Mouse (Mus musculus) cortical plate, adult 2 months (tissue): ENCODE results near the gene Vps33b. TPM values are rescaled to one million over a fixed set of nuclear protein-coding genes. Genes with fewer than 3 reads are reported as not detected.
A peak's percentile ranks its signal among the peaks of the same experiment; 100 is the strongest.

Experiments used
- H3K27ac ChIP-seq: fragments of 200-500 bp; 2 replicates; pipeline ENCODE4 v1.5.1; 2012; ENCODE audit warnings: low read length, control low read depth, inconsistent platforms; ENCODE audit not compliant: insufficient read depth
- H3K4me1 ChIP-seq: fragments of 200-500 bp; 2 replicates; pipeline ENCODE4 v1.6.1; 2011; ENCODE audit warnings: low read length; ENCODE audit not compliant: control insufficient read depth, insufficient read depth
- H3K4me3 ChIP-seq: fragments of 200-500 bp; 2 replicates; pipeline ENCODE4 v1.5.1; 2011; ENCODE audit warnings: mild to moderate bottlenecking, low read length, control low read depth; ENCODE audit not compliant: insufficient read depth
- CTCF ChIP-seq: fragments of 200-500 bp; IDR thresholded peaks from 2 replicates; pipeline ENCODE4 v1.5.1; 2011; ENCODE audit warnings: mild to moderate bottlenecking, control low read depth, low read length; ENCODE audit not compliant: insufficient read depth; ENCODE audit errors: extremely low read depth
- POLR2A ChIP-seq: fragments of 200-500 bp; IDR thresholded peaks from 2 replicates; pipeline ENCODE4 v1.6.1; 2011; ENCODE audit warnings: mild to moderate bottlenecking, low read length, control low read depth; ENCODE audit not compliant: insufficient read depth; ENCODE audit errors: extremely low read depth
- polyA plus RNA-seq: library from polyadenylated mRNA; depleted of rRNA; stranded (reverse); fragments of >200 nt; gene quantifications from 2 replicates; pipeline ENCODE4 v1.2.3, GENCODE M21; 2012; rRNA removed

Gene Vps33b
- polyA plus RNA-seq, 1 experiment: 23.2 TPM

GRCm38 (mm10) chr7:80326076-80326475 is 56.6 kb downstream of the Vps33b start:
- Histone ChIP-seq H3K4me1 (no peaks in the 10 kb centered on the region), H3K4me3 (no peak overlapping the region), H3K27ac (no peak overlapping the region)
- TF ChIP-seq POLR2A (no peak), CTCF (no peak)

DNA sequence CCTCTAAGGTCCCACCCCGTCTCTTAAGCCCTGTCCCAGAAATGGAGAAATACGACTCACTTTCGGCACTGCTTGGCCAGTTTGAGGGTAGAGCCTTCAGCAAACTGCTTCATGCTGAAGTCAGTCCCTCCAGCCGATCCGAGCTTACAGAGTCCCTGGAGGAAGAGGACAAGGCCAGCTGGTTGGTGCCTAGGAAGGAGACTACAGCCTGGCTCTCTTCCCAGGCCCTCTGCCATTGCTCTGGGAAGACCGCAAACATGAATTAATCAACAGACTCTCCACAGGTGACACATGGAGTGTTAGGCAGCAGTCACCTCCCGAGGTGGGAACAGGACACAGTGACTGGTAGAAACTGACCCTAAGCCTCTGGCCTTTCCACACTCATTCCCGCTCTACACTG is 60.8 kb downstream of the Vps33b start:
- TF ChIP-seq POLR2A (no peak), CTCF (no peak)
- no peak overlapping the region for H3K4me3 ChIP-seq

GRCm38 (mm10) chr7:80331433-80331832 is 62.0 kb downstream of the Vps33b start:
- TF ChIP-seq CTCF (no peak), POLR2A (no peak)
- Histone ChIP-seq H3K4me1 (no peaks in the 10 kb centered on the region; the same call in 1 of the 2 replicates), H3K4me3 (no peak overlapping the region), H3K27ac (no peak overlapping the region)

More for the DNA sequence above, 60.8 kb downstream of the Vps33b start:
- Histone ChIP-seq H3K27ac (no peak overlapping the region), H3K4me1 (no peaks in the 10 kb centered on the region)

DNA sequence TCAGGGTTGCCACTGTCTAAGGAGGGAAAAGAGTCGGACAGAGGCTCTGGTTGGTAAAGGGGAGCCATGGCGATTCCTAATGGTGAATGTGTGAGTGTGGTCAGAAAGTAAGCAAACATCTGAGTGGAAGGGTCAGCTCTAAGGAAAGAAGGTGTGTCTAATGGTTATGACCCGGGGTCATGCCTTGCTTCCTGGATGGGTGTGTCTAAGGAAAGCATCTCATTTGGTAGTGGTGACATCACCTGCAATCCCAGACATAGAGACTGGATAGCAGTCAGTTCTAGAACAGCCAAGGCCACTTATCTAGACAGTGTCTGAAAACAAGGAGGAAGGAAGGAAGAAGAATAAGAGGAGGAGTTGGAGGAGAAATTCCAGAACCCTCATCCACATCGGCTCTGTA is 65.4 kb downstream of the Vps33b start:
- no peak overlapping the region for H3K4me3 ChIP-seq

DNA sequence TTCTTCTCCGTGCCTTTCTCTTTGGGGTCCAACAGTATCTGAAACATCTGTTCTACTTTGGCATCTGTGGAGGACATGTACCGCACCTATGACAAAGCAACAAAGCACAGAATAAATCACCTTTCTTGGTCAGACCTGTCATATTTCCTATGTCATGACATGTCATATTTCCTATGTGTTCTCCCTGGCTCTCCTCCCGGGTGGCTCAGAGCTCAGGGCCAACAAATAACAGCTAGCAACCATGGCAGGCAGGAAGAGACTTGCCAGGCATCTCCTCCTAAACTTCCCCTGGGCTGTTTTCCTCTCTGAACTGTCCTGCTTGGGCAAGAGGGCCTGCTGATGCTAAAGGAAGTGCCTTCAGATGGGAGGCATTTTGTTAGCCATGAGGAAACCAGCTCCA is 67.5 kb downstream of the Vps33b start:
- H3K4me3 ChIP-seq: no peak overlapping the region
- no peak overlapping the region for H3K27ac ChIP-seq
- H3K4me1 ChIP-seq: no peaks in the 10 kb centered on the region; the same call in 1 of the 2 replicates
- no peak for TF ChIP-seq CTCF
- TF ChIP-seq POLR2A: no peak

More for the DNA sequence above, 65.4 kb downstream of the Vps33b start:
- Histone ChIP-seq H3K4me1 (no peaks in the 10 kb centered on the region; the same call in 1 of the 2 replicates), H3K27ac (no peak overlapping the region)
- TF ChIP-seq CTCF (no peak), POLR2A (no peak)

DNA sequence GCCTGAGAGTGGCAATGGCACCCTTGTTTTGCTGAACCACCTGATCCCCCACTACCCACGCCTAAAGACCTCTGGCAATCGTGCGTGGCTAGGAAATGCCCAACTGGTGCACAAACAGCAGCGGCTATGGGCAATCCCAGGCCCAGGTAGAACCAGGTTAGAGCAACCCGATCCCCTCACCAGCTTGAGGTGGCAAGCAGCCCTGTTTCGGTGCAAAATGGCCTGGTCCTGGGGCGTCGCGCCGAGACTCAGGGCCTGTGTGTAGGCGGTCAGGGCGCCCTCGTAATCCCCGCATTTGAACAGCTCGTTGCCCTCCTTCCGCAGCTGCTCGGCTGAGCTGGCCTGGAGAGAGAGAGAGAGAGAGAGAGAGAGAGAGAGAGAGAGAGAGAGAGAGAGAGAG is 69.9 kb downstream of the Vps33b start:
- Histone ChIP-seq H3K4me1 (no peaks in the 10 kb centered on the region; the same call in none of the 2 replicates), H3K27ac (no peak overlapping the region), H3K4me3 (peak overlapping the region; percentile 60)
- TF ChIP-seq CTCF: no peak
- TF ChIP-seq POLR2A: no peak

DNA sequence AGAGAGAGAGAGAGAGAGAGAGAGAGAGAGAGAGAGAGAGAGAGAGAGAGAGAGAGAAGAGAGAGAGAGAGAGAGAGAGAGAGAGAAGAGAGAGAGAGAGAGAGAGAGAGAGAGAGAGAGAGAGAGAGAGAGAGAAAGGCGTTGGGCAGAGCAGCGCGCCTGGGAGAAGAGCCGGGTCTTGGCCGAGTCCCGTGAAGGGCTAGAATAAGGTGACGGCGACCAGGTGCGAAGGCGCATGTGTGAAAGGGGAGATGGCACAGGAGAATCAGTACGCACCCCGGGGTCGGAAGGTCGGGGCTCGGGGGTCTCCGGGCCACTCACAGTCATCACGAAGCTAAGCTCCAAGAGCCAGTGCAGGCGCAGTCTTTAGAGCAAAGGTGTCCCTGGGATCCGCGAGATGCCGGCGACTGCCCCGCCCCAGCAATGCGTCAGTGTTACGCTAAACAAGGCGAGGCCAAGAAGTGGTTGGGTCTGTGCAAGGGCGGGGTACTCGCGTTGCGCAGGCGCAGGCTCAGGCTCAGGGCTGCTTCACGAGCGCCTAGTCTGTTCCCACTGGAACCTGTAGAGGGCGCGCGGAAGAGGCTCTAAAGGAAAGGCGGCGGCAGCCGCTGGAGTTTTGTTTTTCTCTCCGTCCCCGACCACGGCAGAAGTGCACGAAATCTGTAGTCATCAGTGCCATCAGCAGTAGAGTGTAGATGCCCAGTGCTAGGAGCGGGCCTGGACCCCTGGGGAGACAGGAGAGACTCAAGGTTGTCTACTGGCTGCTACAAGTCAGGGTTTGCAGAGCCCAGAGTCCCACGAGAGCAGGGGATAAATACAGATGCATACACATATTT is 70.6 kb downstream of the Vps33b start:
- Histone ChIP-seq H3K4me1 (no peaks in the 10 kb centered on the region; the same call in none of the 2 replicates), H3K27ac (no peak overlapping the region; the same call in 1 of the 2 replicates), H3K4me3 (peak overlapping the region; percentile 60)
- peak; percentile 62 for TF ChIP-seq CTCF
- TF ChIP-seq POLR2A: peak; percentile 97

- Histone ChIP-seq H3K4me1 (no peaks in the 10 kb centered on the region; the same call in none of the 2 replicates), H3K27ac (no peak within 1 kb of the TSS; the same call in 1 of the 2 replicates), H3K4me3 (peak within 1 kb of the TSS; percentile 60)
- TF ChIP-seq POLR2A (no peak), CTCF (peak; percentile 61)
Measured at GRCm38 (mm10) chr7:80340793-80341192, 71.3 kb downstream of the Vps33b start, which contains the start of gene Unc45a. TSS of gene Unc45a (minus strand) at chr7:80341005.

Other genes starting within 250 kb of the Vps33b start
- 18.0 and 18.5 TPM in 2 replicates for gene Zfp710, start 244.8 kb upstream of the Vps33b start, polyA plus RNA-seq
- gene Idh2, start 154.3 kb upstream of the Vps33b start, polyA plus RNA-seq: 92.7 and 95.0 TPM in 2 replicates
- 11.6 and 12.5 TPM in 2 replicates for gene Sema4b, start 82.8 kb upstream of the Vps33b start, polyA plus RNA-seq
- gene Cib1, start 36.8 kb upstream of the Vps33b start, polyA plus RNA-seq: 31.9 and 35.9 TPM in 2 replicates
- gene Gdpgp1, start 36.8 kb upstream of the Vps33b start, polyA plus RNA-seq: 3.4 and 3.7 TPM in 2 replicates
- 0.98 and 1.5 TPM in 2 replicates for gene Ttll13, start 23.3 kb upstream of the Vps33b start, polyA plus RNA-seq
- 55.6 and 56.0 TPM in 2 replicates for gene Ngrn, start 8.4 kb upstream of the Vps33b start, polyA plus RNA-seq
- 0.98 and 3.0 TPM in 2 replicates for gene Prc1, start 24.8 kb downstream of the Vps33b start, polyA plus RNA-seq
- gene Rccd1, start 54.8 kb downstream of the Vps33b start, polyA plus RNA-seq: 17.4 and 23.3 TPM in 2 replicates
- gene Unc45a, start 71.4 kb downstream of the Vps33b start, polyA plus RNA-seq: 55.4 and 56.8 TPM in 2 replicates
- 54.6 and 61.3 TPM in 2 replicates for gene Hddc3, start 73.5 kb downstream of the Vps33b start, polyA plus RNA-seq
- gene Man2a2, start 101.7 kb downstream of the Vps33b start, polyA plus RNA-seq: 112 and 115 TPM in 2 replicates
- gene Fes, start 118.3 kb downstream of the Vps33b start, polyA plus RNA-seq: 5.9 and 7.6 TPM in 2 replicates
- 19.9 and 22.1 TPM in 2 replicates for gene Furin, start 135.8 kb downstream of the Vps33b start, polyA plus RNA-seq